Mouse (Mus musculus) left cerebral cortex, adult 11 months (tissue): Measurements from ENCODE around the gene Srsf2.

ENCODE experiments used
- DNase-seq: peaks from one replicate; pipeline ENCODE4 v3.0.0; 2022; ENCODE audit warnings: low spot score

The Srsf2 gene

DNA sequence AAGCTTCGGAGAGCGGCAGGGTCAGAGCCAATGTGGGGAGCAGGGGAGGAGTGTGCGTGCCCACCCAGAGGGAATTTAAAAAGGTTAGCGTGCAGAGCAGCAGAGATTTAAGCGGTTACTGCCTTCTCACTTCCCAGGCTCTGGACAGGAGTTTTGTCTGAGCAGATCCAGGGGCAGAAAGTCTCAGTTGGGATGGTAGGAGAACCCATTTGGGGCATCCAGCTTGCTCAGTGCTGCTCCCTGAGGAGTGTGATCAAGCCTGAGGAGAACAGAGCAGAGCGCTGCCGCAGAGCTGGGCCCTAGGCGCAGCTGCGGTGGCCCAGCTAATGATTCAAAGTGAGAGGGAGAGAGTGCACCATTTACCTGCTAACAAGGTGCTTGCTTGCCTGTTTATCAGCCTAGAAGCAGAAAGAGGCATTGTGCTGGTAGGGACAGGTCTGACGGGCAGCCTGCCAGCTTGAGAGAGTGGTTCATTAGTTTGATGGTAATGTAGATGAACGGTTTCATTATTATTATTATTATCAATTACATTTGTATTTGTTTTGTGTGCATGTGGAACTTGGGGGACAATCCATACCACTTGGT is 44.0 kb downstream of the Srsf2 start:
- no peak for DNase-seq

DNA sequence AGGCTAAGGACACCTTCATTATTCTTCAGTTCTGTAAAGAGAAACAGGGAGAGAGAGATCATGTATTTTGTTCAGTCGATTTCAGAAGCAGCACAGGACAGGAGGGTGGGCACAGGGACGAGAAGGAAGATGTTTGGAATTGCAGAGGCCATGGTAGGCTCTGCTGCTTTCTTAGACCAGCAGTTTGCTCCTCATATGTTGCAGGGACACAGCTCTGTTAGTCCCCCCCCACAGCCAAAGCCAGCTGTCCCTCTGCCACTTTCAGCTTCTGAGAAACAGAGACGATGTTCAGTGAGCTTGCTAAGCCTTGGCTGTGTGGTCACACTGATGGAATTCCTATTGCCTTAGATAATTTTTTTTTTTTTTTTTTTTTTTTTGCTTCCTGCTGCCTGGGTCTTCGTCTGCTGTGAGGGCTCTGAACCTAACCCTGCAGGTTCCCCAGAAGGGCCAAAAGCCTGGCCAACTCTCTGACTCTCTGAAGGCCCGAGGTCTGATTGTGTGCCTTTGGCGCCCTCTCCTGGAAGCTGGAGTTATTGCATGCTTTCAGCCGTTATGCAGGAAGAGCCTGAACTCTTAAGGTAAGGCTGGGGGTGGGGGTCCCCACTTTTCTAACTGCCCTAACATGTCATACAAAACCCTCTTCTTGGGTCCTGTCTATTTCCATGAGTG is 44.8 kb downstream of the Srsf2 start:
- peak; percentile 61 for DNase-seq

DNA sequence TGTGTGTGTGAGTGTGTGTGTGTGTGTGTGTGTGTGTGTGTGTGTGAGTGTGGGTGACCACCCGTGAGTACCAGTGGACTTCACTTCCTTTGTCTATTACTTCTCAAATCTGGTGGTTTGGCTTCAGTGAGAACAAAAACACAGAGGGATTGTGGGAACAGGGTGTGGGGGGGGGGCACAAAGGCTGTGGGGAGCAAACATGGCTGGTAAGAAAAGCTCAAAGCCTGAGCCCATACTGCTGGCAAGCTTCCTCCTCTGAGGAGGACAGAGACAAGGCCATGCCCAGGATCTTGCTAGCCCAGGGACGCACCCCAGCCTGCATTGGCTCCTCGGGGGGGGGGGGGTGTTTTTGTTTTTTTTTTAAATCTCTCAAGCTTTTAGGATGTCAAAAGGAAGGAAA is 45.4 kb downstream of the Srsf2 start:
- DNase-seq, result no peak

DNA sequence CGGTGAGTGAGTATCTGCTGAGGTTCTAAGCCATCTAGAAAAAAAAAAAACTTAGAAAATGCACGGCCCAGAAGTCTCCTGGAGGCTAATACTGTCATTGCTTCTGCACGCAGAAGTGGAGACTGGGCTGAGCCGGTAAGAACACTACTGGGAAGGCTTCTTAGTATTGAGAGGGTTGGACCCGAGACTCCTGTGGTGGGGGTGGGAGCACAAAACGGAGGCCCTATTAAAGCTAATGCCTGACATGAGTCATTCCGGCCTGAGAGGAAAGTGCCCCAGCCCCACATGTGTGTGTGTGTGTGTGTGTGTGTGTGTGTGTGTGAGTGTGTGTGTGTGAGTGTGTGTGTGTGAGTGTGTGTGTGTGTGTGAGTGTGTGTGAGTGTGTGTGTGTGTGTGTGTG is 45.8 kb downstream of the Srsf2 start:
- DNase-seq, result no peak

DNA sequence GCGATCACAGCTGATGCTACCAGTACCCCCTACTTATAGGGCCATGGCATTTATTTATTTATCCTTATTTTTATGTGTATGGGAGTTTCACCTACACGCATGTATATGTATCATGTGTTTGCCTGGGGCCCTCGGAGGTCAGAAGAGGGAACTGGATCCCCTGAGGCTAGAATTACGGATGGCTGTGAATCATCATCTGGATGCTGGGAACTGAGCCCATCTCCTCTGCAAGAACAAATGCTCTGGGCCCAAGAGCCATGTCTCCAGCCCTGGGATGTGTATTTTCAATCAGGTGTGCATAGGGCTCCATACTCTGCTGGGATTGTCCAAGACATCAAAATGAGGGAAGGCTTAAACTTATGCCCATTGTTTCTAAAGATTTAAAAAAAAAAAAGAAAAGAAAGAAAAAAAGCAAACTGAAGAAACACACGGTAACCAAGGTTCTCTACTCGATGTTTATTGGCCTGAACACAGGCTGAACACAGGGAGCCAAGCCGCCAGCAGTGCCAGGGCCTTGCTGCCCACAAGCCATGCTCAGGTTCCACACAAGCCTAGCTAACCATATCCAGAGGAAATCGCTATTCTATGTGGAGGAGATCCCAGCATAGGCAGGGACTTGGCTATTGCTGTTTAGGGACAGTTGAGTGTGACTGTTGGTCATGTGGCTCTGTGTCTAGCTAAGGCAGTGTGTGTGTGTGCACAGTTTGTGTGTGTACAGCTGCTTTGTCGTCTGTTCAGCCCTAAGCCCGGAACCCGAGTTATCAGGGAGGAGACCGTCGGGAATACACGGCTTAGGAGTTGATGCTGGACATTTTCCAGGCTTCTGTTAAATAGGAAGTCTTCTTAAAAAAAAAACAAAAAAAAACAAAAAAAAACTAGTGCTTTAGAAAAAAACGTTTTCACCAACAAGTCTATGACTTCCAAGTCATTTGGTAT is 46.5 kb downstream of the Srsf2 start:
- no peak for DNase-seq

DNA sequence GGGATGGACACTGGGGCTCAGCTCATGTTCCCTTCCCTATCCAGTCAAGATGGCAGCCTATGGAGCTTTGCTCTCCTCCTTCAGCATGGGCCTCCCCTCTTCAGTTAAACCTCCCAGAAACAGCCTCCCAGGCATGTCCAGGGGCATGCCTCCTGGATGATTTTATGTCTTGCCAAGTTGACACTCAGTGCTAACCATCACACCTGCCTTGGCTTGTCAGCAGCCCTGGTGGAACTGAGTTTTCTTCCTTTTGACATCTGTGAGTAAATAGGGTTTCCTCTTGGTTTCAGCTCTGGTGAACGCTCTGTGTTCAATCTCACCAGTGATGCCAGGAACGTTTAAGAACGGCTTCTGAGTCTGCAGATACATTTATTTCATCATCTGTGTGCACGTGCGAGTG is 50.2 kb downstream of the Srsf2 start:
- DNase-seq, result no peak

DNA sequence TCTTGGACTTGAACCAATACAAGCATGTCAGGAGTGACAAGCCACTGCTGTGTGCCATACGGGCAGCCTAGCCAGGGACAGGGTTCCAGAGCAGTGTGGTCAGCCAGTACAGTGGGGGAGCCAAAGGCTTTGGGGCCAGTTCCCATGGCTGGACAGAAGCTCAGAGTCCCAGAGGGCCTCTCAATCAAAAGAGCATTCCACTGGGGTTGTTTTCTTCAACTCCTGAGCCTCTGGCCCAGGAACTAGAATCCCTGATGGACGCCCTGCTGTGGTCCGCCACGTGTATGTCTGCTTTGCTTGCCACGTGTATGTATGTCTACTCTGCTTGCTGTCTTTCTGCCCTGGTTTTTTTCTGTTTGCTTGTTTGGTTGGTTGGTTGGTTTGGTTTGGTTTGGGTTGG is 51.8 kb downstream of the Srsf2 start:
- DNase-seq, result no peak
